Mouse (Mus musculus) neural tube, embryonic 11.5 days (tissue): Measurements from ENCODE around the gene 2310009B15Rik. TPM values are rescaled to one million over a fixed set of nuclear protein-coding genes. Genes with fewer than 3 reads are reported as not detected.
"Not testable (repeated sequence)": the region's sequence is repeated elsewhere in the genome, so short reads cannot be mapped to it uniquely, and the experiment has no call there.

Experiments used
- ATAC-seq: fragments of 200-750 bp; cut with Nextera tagmentation; 2 replicates; pipeline ENCODE4 v1.8.0; 2017; ENCODE audit warnings: moderate number of reproducible peaks, mild to moderate bottlenecking, moderate TSS enrichment, moderate library complexity; ENCODE audit not compliant: insufficient read depth, low FRiP score, low TSS enrichment
- DNase-seq: peaks from one replicate; pipeline ENCODE4 v3.0.0-alpha.2; 2015; ENCODE audit warnings: low spot score
- H3K27ac ChIP-seq: fragments of 300-500 bp; sonication (generic); 2 replicates; pipeline ENCODE4 v1.5.1; 2014; ENCODE audit warnings: low read depth, mild to moderate bottlenecking, low read length
- H3K27me3 ChIP-seq: fragments of 300-500 bp; sonication (generic); 2 replicates; pipeline ENCODE4 v1.6.1; 2014; ENCODE audit warnings: mild to moderate bottlenecking, low read length, mixed read lengths; ENCODE audit not compliant: control insufficient read depth, insufficient read depth
- H3K36me3 ChIP-seq: fragments of 300-500 bp; sonication (generic); 2 replicates; pipeline ENCODE4 v1.6.1; 2014; ENCODE audit warnings: mild to moderate bottlenecking, low read length, moderate library complexity, mixed read lengths; ENCODE audit not compliant: control insufficient read depth, insufficient read depth
- H3K4me1 ChIP-seq: fragments of 300-500 bp; sonication (generic); 2 replicates; pipeline ENCODE4 v1.6.1; 2014; ENCODE audit warnings: low read length, mixed read lengths; ENCODE audit not compliant: control insufficient read depth, insufficient read depth
- H3K4me2 ChIP-seq: fragments of 300-500 bp; sonication (generic); 2 replicates; pipeline ENCODE4 v1.6.1; 2014; ENCODE audit warnings: low read depth, mild to moderate bottlenecking, moderate library complexity
- H3K4me3 ChIP-seq: fragments of 300-500 bp; sonication (generic); 2 replicates; pipeline ENCODE4 v1.5.1; 2014; ENCODE audit warnings: low read depth, low read length
- H3K9ac ChIP-seq: fragments of 300-500 bp; sonication (generic); 2 replicates; pipeline ENCODE4 v1.6.1; 2014; ENCODE audit warnings: mild to moderate bottlenecking, low read length
- H3K9me3 ChIP-seq: fragments of 300-500 bp; sonication (generic); 2 replicates; pipeline ENCODE4 v1.6.1; 2016; ENCODE audit warnings: low read length; ENCODE audit not compliant: control insufficient read depth
- WGBS: fragments of 180-500 bp; shearing (Covaris S2); extraction: QIAGEN DNeasy Blood & Tissue Kit; methylation state at CpG from one replicate; pipeline ENCODE4 v1.1.7; 2014; 5-methylcytosine and 5-hydroxymethylcytosine counted together
- polyA plus RNA-seq: library from polyadenylated mRNA; unstranded; fragments of >200 nt; fragmentation: Nextera tagmentation; extraction: Ambion mirVana; gene quantifications from 2 replicates; pipeline ENCODE4 v1.2.1, GENCODE M21; 2014

2310009B15Rik gene
- 33.9 and 37.4 TPM in 2 replicates for polyA plus RNA-seq

DNA sequence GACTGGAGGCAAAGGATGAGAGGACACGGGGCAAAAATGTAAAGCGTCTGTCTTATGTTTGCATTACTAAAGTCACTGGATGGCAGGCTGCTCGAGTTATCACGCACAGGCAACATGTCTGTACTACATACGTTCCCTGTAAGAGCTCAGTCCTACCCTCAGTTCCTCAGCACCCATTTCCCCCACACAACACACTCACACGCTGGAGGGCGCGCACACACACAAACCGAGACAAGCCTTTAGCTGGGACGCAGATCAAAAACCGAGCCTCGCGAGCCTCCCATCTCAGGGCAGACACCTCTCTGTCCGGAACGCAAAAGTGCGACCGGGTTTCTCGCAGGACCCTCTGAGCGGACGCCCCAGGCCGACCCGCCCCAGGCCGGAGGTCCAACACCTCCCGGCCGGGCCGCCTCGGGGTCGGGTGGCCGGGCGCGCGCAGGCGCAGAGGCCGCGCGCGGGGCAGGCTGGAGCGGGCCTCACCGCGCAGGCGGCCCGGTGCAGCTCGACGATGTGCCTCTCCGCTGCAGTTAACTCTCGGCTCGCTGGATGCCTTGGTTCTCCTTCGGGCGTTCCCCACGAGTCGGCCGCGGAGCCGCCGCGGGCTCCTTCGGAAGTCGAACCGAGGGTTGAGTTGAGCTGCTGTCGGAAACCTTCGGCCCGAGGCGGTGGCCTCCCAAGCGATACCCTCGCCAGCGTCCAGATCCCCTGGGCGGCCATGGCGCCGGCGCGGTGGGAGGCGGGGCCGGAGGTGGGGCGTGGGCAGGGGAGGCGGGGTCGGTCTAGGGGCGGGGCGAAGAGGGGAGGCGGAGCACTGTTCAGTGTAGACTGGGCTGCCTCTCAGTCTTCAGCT, at the start of gene 2310009B15Rik:
Gene 2310009B15Rik, minus strand, starts transcription at position 752 of the 850 bp plus-strand sequence.
- H3K4me3 ChIP-seq = peak within 1 kb of the TSS; percentile 36
- peak within 1 kb of the TSS; percentile 44 for H3K9ac ChIP-seq
- not testable (repeated sequence) for H3K9me3 ChIP-seq, H3K36me3 ChIP-seq, H3K4me1 ChIP-seq, H3K27me3 ChIP-seq
- 0% methylated on average over 36 of the region's 79 CpGs for WGBS
- DNase-seq (peak; percentile 88), ATAC-seq (peak; percentile 99)
- H3K27ac ChIP-seq = 0 out of 2 replicates have a peak within 1 kb of the TSS, but pooled peaks have one; percentile 53
- peak within 1 kb of the TSS; percentile 20; the same call in 1 of the 2 replicates for H3K4me2 ChIP-seq

DNA sequence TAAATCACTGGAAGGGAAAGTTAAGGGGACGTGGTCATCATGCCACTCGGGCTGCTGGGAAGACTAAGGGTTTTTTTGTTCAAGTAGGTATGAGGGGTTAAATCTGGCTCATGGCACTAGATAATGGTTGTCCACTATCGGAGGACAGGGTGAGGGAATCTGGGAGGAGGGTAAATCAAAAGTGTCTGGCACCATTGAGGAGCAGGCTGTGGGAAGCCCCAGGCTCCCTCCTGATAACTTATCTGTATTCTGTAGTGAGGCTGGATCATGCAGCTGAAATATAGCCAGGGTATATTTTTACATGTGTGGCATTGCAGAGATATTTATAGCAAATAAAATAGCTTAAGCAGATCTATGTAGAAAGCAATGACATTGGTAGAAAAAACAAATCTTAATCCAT, 49.6 kb upstream of the 2310009B15Rik start:
- ATAC-seq (no peak), DNase-seq (no peak)
- no peak overlapping the region for H3K4me2 ChIP-seq

DNA sequence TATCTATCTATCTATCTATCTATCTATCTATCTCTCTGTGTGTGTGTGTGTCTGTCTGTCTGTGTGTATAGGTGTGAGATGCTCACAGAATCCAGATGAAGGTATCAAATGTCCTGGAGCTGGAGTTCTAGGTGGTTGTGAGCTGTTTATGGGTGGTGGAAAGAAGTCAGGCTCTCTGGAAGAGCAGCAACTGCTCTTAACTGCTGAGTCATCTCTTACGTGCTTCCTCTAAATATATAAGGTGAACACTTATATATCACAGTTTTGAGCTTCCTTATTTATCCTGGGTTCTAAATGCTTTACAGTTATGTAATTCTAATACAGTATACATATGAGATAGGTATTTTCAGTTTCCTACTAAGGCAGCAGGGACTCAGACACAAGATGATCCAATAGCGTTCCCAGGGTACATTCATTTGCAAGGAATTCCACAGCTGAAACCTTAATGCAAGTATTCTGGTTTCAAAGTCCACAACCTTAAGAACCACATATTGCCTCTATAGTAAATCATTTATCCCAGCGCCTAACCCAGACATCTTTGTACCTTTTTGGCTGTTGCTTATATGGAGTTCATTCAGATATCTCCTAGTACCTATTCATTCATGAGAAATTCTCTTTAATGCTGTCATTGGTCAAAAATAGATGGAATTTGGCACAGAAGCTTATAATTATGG, 48.6 kb upstream of the 2310009B15Rik start:
- WGBS = 96% methylated on average over 3 of the region's 3 CpGs
- H3K36me3 ChIP-seq = no peaks in the 10 kb centered on the region
- no peaks in the 10 kb centered on the region for H3K4me1 ChIP-seq
- H3K27me3 ChIP-seq = no peaks in the 10 kb centered on the region
- no peak overlapping the region for H3K4me2 ChIP-seq
- no peaks in the 10 kb centered on the region for H3K9me3 ChIP-seq
- no peak overlapping the region for H3K9ac ChIP-seq
- H3K27ac ChIP-seq = no peak overlapping the region
- H3K4me3 ChIP-seq = no peak overlapping the region
- no peak for DNase-seq
- ATAC-seq = no peak

More for the DNA sequence above, 49.6 kb upstream of the 2310009B15Rik start:
- H3K4me3 ChIP-seq = no peak overlapping the region
- no peaks in the 10 kb centered on the region for H3K27me3 ChIP-seq
- WGBS = 74% methylated on average over 3 of the region's 3 CpGs
- H3K9ac ChIP-seq = no peak overlapping the region
- no peaks in the 10 kb centered on the region for H3K4me1 ChIP-seq
- no peaks in the 10 kb centered on the region for H3K36me3 ChIP-seq
- H3K9me3 ChIP-seq = no peaks in the 10 kb centered on the region
- H3K27ac ChIP-seq = no peak overlapping the region

DNA sequence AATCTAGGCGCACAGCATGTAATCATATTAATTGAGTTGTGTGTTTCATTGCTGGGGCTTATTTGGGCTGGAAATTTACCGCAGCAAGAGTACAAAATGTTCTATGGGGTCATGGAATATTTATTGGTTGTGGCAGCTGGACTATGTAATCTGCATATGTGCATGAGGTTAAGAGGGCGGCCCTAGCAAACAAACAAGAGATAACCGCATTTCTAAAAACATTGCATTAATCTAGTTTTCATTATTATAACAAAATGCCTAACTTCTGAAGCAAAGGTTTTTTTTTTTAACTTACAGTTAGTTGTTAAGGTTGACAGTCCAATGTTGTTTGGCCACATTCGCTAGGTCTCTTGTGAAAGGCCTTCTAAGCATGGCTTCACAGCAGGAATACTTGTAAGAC, 47.2 kb upstream of the 2310009B15Rik start:
- H3K4me2 ChIP-seq = no peak overlapping the region
- WGBS = 93% methylated on average over 5 of the region's 5 CpGs
- ATAC-seq = no peak

DNA sequence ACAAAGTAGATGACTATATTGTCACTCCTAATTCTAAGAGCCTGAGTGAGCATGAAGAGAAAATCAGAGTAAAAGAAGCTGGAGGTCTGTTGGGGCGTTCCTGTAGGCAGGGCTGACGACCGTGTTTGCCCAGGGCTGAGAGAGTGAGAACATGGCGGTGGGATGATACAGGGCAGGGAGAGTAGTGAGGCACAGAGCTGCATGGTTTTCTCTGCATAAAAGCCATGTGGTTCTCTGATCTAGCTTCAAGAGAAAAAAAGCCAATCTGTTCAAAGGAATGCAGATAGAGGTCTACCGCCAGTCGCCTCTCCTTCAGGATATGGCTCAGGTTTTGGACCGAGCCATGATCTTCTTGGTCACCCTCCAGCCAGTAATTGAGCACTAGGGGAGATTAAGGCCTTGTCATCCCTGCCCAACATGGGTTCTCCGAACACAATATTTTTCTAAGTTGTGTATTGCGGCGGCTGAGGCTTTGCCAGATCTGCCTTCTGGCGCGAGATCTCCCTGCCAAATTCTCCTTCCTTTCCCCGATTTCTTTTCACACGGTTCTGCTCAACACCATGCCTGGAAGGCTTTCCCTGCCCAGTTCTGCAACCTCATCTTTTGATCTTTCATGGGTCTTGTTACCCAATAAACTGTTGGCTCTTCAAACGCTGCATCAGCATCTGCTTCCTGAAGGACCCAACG, 44.9 kb upstream of the 2310009B15Rik start:
- DNase-seq (no peak), ATAC-seq (no peak)
- no peak overlapping the region for H3K27ac ChIP-seq
- no peaks in the 10 kb centered on the region for H3K36me3 ChIP-seq
- WGBS = 92% methylated on average over 16 of the region's 16 CpGs
- no peaks in the 10 kb centered on the region for H3K27me3 ChIP-seq
- no peak overlapping the region for H3K9ac ChIP-seq
- H3K4me3 ChIP-seq = no peak overlapping the region
- no peak overlapping the region for H3K4me2 ChIP-seq
- H3K9me3 ChIP-seq = no peaks in the 10 kb centered on the region
- H3K4me1 ChIP-seq = no peaks in the 10 kb centered on the region

More for the DNA sequence above, 47.2 kb upstream of the 2310009B15Rik start:
- H3K27me3 ChIP-seq = no peaks in the 10 kb centered on the region
- H3K36me3 ChIP-seq = no peaks in the 10 kb centered on the region
- H3K27ac ChIP-seq = no peak overlapping the region
- no peak overlapping the region for H3K9ac ChIP-seq
- H3K9me3 ChIP-seq = no peaks in the 10 kb centered on the region
- no peaks in the 10 kb centered on the region for H3K4me1 ChIP-seq
- DNase-seq = no peak
- H3K4me3 ChIP-seq = no peak overlapping the region

DNA sequence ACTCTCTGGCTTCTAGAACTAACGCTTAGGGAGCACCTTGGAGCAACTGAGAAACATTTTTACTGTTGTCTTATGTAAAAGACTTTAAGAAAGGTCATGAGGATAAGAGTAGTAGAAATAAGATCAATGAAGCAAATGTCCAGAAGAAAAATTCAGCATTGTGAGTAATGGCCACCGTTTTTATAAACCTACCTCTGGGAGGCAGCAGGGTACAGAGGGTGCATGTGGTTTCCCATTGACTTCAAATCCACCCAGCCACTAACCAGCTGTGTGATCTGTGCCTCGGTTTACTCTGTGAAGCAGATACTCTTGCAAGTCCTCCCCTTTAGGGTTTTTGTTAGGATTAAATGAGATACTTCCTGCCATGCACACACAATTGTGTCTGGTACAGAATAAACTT, 39.4 kb upstream of the 2310009B15Rik start:
- DNase-seq = no peak
- Histone ChIP-seq H3K27me3 (no peaks in the 10 kb centered on the region), H3K4me3 (no peak overlapping the region), H3K4me2 (no peak overlapping the region), H3K9ac (no peak overlapping the region), H3K4me1 (no peaks in the 10 kb centered on the region), H3K36me3 (no peaks in the 10 kb centered on the region), H3K27ac (no peak overlapping the region), H3K9me3 (no peaks in the 10 kb centered on the region)
- no peak for ATAC-seq
- WGBS = 81% methylated on average over 3 of the region's 3 CpGs

DNA sequence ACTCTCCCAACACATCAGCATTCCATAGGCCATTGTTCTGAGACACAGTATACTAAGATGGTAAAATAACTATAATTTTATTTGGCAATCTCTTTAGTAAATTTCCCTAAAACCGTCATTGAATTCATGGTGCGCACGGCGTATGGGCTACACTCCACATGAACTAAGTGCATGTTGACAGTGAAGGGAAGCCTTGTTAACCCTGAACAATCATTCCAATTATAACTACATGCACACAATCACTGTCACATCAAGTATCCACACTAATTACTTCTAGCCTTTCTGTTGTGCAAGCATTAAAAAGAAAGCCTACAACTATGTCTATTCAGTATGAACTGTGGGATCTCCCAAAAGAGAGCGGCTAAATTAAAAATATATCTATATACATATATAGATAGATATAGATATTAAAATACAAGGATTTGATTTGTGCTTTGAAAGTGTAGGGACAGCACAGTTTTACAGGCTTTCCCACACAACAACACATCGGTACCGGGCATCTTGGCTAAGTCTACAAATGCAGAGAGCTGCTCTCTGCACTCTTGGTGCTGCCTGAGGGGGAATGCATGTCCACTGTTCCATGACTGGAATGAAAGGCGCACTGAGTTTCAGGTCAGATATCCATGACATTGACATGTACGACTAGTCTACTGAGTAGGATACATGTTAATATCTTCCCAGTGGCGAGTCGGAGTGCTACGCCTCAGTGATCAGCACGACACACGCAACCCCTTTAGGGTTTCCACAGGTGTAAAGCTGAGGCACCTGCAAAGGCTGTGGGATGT, 21.0 kb upstream of the 2310009B15Rik start:
- Histone ChIP-seq H3K4me1 (no peaks in the 10 kb centered on the region), H3K27ac (no peak overlapping the region), H3K9ac (no peak overlapping the region), H3K4me3 (no peak overlapping the region), H3K27me3 (no peaks in the 10 kb centered on the region), H3K36me3 (no peaks in the 10 kb centered on the region), H3K9me3 (no peaks in the 10 kb centered on the region), H3K4me2 (no peak overlapping the region)
- 97% methylated on average over 14 of the region's 14 CpGs for WGBS
- ATAC-seq (no peak), DNase-seq (no peak)

DNA sequence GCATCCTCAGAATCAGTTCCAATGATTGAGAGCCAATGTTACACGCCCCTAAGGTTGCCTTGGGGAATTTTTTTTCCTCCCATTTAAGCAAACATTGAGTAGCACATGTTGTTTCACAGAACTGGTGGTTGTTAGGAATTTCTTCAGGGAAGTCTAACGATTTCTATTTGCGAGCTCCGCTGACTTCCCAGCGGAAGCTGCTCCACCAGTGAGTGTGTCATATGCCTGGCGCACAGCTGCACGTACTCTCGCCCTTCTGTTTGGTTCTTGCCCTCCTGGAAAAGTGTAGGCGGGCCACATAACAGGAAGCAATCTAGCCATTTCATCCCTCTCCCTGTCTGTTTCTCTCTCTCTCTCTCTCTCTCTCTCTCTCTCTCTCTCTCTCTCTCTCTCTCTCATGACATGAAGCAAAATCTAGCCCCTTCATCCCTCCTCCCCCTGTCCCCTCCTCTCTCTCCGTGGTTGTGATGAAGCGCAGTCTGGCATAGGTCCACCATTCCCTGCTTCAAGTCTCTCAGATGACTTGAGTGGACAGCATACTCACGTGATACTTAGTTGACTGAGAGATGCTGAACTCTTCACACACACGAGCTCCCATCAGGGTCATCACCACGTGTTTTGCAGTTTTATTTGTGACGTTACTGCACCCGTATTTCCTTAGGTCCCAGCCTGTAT, 19.9 kb upstream of the 2310009B15Rik start:
- Histone ChIP-seq H3K9me3 (no peaks in the 10 kb centered on the region), H3K27me3 (no peaks in the 10 kb centered on the region), H3K27ac (no peak overlapping the region), H3K36me3 (no peaks in the 10 kb centered on the region), H3K4me2 (no peak overlapping the region), H3K4me1 (no peaks in the 10 kb centered on the region), H3K9ac (no peak overlapping the region), H3K4me3 (no peak overlapping the region)
- ATAC-seq = no peak
- WGBS = 78% methylated on average over 16 of the region's 16 CpGs
- DNase-seq = no peak
